Mouse (Mus musculus): ENCODE data around the gene Zswim8. TPM values are rescaled to one million over a fixed set of nuclear protein-coding genes. Genes with fewer than 3 reads are reported as not detected.

Gene Zswim8
- 167 and 183 TPM in 2 replicates for polyA plus RNA-seq (2012; rRNA removed)

DNA sequence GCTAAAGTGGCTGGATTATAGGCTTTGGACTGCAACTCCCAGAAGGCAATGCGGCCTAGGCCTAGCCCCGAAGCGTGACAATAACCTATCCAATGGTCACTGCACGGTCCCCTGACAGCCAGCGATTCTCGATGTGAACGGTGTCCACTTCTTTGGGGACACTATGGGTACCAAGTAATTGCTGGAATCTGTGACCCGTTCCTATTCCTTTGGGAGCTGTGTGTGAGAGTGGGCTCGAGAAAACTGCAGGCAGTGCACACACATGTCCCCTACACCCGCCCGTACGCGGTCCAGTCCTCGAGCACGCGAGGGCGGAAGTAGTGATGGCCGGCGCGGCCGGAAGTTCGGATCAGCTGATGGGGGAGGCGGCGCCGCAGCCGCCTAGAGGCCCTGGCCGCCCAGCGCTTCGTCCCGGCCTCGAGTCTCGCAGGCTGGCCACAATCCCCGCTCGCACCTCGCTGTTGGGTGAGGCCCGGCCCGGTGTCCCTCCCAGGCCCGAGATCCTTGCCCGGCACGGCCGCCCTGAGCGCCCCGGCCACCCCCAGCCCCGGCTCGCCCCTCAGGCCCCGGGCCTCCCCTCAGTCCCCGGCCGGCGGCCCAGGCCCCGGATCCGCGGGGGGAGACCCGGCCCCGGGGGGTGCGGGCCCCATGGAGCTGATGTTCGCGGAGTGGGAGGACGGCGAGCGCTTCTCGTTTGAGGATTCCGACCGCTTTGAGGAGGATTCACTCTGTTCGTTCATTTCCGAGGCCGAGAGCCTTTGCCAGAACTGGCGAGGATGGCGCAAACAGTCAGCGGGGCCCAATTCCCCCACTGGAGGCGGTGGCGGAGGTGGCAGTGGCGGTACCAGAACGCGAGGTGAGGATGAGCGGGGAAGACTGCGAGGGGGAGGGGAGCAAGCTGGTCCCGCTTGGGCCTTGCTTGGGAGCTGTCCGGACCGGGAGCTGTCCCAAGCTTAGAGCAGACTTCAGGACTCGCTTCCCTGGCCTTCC, at the start of gene Zswim8:
Zswim8 (plus strand) TSS at position 352 of the 990 bp plus-strand sequence.

GRCm38 (mm10) chr14:20668154-20668810, 39.1 kb upstream of the Zswim8 start, which contains the start of gene Synpo2l:
Gene Synpo2l (minus strand): TSS chr14:20668354.

GRCm38 (mm10) chr14:20674064-20674833, 33.1 kb upstream of the Zswim8 start, which contains the start of gene Sec24c:
Gene Sec24c (plus strand): TSS chr14:20674308.

GRCm38 (mm10) chr14:20694884-20695760, 12.2 kb upstream of the Zswim8 start, which contains the start of gene Fut11:
Gene Fut11 (plus strand): TSS chr14:20694968.

DNA sequence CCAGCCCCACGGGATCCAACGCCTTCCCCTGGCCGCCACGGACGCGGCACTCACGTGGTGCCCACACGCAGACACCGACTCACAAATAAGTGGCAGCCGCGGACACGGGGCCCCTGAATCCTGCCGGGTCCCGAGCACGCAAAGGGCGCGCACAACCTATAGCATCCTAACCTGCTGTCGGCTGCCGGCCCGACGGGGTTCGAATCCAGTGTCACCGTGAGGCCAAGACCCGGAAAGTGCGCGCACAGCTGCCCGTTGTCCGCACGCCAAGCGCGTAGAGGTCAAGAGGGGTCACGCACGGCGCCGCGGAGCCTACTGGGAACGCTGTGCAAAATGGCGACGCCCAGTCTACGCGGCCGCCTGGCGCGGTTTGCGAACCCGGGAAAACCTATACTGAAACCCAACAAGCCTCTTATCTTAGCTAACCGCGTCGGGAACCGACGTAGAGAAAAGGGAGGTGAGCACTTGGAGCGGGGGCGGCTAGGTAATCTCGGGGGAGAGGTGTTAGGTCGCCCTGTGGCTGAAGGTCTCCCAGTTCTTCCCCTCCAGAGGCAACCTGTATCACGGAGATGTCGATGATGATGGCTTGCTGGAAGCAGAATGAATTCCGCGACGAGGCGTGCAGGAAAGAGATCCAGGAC, 4.5 kb upstream of the Zswim8 start, which contains the start of gene Chchd1:
Chchd1 (plus strand) TSS at position 266 of the 641 bp plus-strand sequence.

GRCm38 (mm10) chr14:20733952-20734774, 26.8 kb downstream of the Zswim8 start, which contains the start of gene Ndst2:
Gene Ndst2 (minus strand): TSS chr14:20734562.

Other genes starting within 250 kb of the Zswim8 start
- 36.4 and 39.5 TPM in 2 replicates for gene Anxa7, start 227.4 kb upstream of the Zswim8 start, polyA plus RNA-seq (2012; rRNA removed)
- gene Mss51, start 210.7 kb upstream of the Zswim8 start, polyA plus RNA-seq (2012; rRNA removed), result 1.1 and 1.2 TPM in 2 replicates
- 155 and 157 TPM in 2 replicates for gene Ppp3cb, start 161.0 kb upstream of the Zswim8 start, polyA plus RNA-seq (2012; rRNA removed)
- 24.4 and 27.1 TPM in 2 replicates for gene Usp54, start 66.5 kb upstream of the Zswim8 start, polyA plus RNA-seq (2012; rRNA removed)
- 0.39 and 7.4 TPM in 2 replicates for gene Myoz1, start 51.0 kb upstream of the Zswim8 start, polyA plus RNA-seq (2012; rRNA removed)
- 0.09 and 1.5 TPM in 2 replicates for gene Synpo2l, start 39.2 kb upstream of the Zswim8 start, polyA plus RNA-seq (2012; rRNA removed)
- 118 and 135 TPM in 2 replicates for gene Sec24c, start 33.2 kb upstream of the Zswim8 start, polyA plus RNA-seq (2012; rRNA removed)
- gene Fut11, start 12.6 kb upstream of the Zswim8 start, polyA plus RNA-seq (2012; rRNA removed), result 21.2 and 22.4 TPM in 2 replicates
- 134 and 156 TPM in 2 replicates for gene Chchd1, start 4.5 kb upstream of the Zswim8 start, polyA plus RNA-seq (2012; rRNA removed)
- 29.6 and 29.8 TPM in 2 replicates for gene Ndst2, start 27.0 kb downstream of the Zswim8 start, polyA plus RNA-seq (2012; rRNA removed)
- gene Camk2g, start 86.5 kb downstream of the Zswim8 start, polyA plus RNA-seq (2012; rRNA removed), result 118 TPM in 2 replicates
- 1.4 and 1.6 TPM in 2 replicates for gene Plau, start 129.1 kb downstream of the Zswim8 start, polyA plus RNA-seq (2012; rRNA removed)
- 21.0 and 23.1 TPM in 2 replicates for gene Vcl, start 221.8 kb downstream of the Zswim8 start, polyA plus RNA-seq (2012; rRNA removed)